Mouse (Mus musculus): ENCODE results near the gene Srpk2. TPM values are rescaled to one million over a fixed set of nuclear protein-coding genes. Genes with fewer than 3 reads are reported as not detected.

Gene Srpk2
- total and polyA plus RNA-seq, 2 experiments, result 2.9 to 14.5 TPM

DNA sequence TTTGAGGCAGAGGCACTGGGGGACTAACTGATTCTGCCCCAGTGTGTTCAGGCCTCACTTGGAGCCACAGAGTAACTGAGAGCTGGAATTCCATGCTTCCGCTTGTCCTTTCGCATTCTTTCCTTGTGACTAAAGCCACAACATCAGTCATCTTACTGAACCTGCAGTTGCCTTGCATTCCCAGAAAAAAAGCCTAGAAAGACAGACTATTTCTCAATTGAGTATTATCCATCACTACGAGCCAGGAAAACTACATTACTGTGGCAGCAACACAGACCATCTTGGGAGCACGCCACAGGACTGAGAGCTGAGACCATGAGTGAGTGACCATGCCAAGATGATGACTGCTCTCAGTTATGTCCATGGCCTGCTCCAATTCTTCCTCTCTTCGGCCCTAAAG lies 57.2 kb downstream of the Srpk2 start:
- WGBS, result 93% methylated on average over 5 of the region's 5 CpGs
- no peak overlapping the region for H3K27ac ChIP-seq (replicated peaks; ENCODE audit: insufficient read depth, low read depth, low read length)
- H3K9ac ChIP-seq (ENCODE audit: low read depth, low read length), result no peak overlapping the region
- no peak for DNase-seq (ENCODE audit: extremely low read depth, low read depth, low spot score)
- no peaks in the 10 kb centered on the region for H3K36me3 ChIP-seq (ENCODE audit: control insufficient read depth, insufficient read depth, low read length)
- no peaks in the 10 kb centered on the region for H3K79me2 ChIP-seq (ENCODE audit: control insufficient read depth, insufficient read depth, low read length)
- H3K4me3 ChIP-seq (ENCODE audit: insufficient read depth, low read depth, low read length), result no peak overlapping the region
- no peaks in the 10 kb centered on the region for H3K4me1 ChIP-seq (ENCODE audit: control insufficient read depth, insufficient read depth, low read length)
- H3K27me3 ChIP-seq (ENCODE audit: control insufficient read depth, insufficient read depth, low read length), result no peaks in the 10 kb centered on the region
- TF ChIP-seq POLR2A (IDR thresholded peaks at IDR 0.05; ENCODE audit: extremely low read depth, insufficient read depth, low read length) (no peak), CTCF (IDR thresholded peaks at IDR 0.05; ENCODE audit: low read depth, low read length) (no peak)

DNA sequence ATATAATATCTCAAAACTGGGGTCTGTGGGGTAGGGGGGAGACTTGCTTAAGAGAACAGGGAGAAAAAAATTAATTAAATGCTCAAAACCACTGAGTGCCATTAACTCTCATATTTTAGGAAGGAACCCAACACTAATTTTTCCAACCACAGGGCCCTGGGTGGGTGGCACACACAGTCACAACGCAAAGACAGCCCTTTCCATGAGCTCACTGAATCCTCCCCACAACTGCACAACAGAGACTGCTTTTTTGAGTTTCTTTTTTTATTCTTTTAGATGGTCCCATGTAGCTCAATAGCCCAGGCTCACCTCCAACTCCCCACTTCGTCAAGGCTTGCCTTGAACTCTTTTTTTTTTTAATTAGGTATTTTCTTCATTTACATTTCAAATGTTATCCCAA lies 58.2 kb downstream of the Srpk2 start:
- Histone ChIP-seq H3K27ac (replicated peaks; ENCODE audit: insufficient read depth, low read depth, low read length) (no peak overlapping the region), H3K9ac (ENCODE audit: low read depth, low read length) (no peak overlapping the region), H3K36me3 (ENCODE audit: control insufficient read depth, insufficient read depth, low read length) (no peaks in the 10 kb centered on the region), H3K4me1 (ENCODE audit: control insufficient read depth, insufficient read depth, low read length) (no peaks in the 10 kb centered on the region), H3K27me3 (ENCODE audit: control insufficient read depth, insufficient read depth, low read length) (no peaks in the 10 kb centered on the region), H3K79me2 (ENCODE audit: control insufficient read depth, insufficient read depth, low read length) (no peaks in the 10 kb centered on the region), H3K4me3 (ENCODE audit: insufficient read depth, low read depth, low read length) (no peak overlapping the region)
- TF ChIP-seq CTCF (IDR thresholded peaks at IDR 0.05; ENCODE audit: low read depth, low read length) (no peak), POLR2A (IDR thresholded peaks at IDR 0.05; ENCODE audit: extremely low read depth, insufficient read depth, low read length) (no peak)
- DNase-seq (ENCODE audit: extremely low read depth, low read depth, low spot score), result no peak
- 94% methylated on average over 2 of the region's 2 CpGs for WGBS

DNA sequence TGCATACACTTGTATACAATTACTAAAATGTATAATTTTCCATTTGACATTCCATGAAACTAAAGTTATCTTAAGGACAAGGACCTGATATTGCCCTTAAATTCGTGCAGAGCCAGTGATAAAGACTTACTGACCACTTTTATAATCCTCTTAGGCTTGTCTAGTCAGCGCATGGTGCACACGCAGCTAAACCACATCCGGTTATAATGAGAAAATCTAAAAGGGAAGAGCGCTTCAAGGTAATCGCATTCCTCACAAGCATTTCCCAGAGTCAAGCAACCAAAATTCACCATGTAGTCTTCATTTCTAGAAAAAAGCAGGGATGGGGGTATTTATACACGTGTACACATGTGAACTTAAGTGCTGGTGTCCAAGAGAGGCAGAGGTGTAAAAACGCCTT lies 63.8 kb downstream of the Srpk2 start:
- Histone ChIP-seq H3K27ac (replicated peaks; ENCODE audit: insufficient read depth, low read depth, low read length) (no peak overlapping the region), H3K27me3 (ENCODE audit: control insufficient read depth, insufficient read depth, low read length) (no peaks in the 10 kb centered on the region), H3K9ac (ENCODE audit: low read depth, low read length) (no peak overlapping the region), H3K4me3 (ENCODE audit: insufficient read depth, low read depth, low read length) (no peak overlapping the region), H3K79me2 (ENCODE audit: control insufficient read depth, insufficient read depth, low read length) (no peaks in the 10 kb centered on the region), H3K36me3 (ENCODE audit: control insufficient read depth, insufficient read depth, low read length) (no peaks in the 10 kb centered on the region), H3K4me1 (ENCODE audit: control insufficient read depth, insufficient read depth, low read length) (no peaks in the 10 kb centered on the region; the same call in 1 of the 2 replicates)
- 83% methylated on average over 8 of the region's 8 CpGs for WGBS
- no peak for DNase-seq (ENCODE audit: extremely low read depth, low read depth, low spot score)
- TF ChIP-seq CTCF (IDR thresholded peaks at IDR 0.05; ENCODE audit: low read depth, low read length) (no peak), POLR2A (IDR thresholded peaks at IDR 0.05; ENCODE audit: extremely low read depth, insufficient read depth, low read length) (no peak)

DNA sequence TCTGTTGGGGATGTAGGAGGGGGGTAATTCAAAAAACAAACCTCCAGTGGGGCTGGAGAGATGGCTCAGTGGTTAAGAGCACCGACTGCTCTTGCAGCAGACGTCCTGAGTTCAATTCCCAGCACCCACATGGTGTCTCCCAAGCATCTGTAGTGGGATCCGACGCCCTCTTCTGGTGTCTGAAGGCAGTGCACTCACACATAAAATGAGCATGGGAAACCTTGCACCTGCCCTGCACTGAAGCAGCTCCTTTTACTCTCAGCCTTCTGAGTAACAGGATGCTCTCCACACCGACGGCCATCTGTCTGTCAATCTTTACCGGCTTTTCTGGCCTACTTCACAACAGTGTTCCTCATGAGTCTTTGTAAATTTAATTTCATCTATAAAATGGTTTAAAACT lies 65.8 kb downstream of the Srpk2 start:
- 94% methylated on average over 7 of the region's 7 CpGs for WGBS
- TF ChIP-seq CTCF (IDR thresholded peaks at IDR 0.05; ENCODE audit: low read depth, low read length), result no peak
- no peak for TF ChIP-seq POLR2A (IDR thresholded peaks at IDR 0.05; ENCODE audit: extremely low read depth, insufficient read depth, low read length)
- no peak for DNase-seq (ENCODE audit: extremely low read depth, low read depth, low spot score)

DNA sequence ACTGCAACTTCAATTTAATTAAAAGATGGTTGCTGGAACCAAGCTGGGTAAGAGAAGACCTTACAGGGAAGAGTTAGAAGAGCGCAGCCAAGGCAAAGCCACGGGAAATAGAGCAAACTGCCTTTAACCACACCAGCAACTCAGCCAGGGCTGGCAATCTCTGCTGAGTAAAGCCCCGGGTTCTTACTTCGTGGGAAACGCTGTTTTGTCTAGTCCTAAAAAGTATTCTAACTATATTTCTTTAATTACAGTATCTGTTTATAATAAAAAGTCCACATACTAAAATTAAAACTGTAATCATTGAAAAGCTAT lies 67.4 kb downstream of the Srpk2 start:
- Histone ChIP-seq H3K27ac (replicated peaks; ENCODE audit: insufficient read depth, low read depth, low read length) (peak overlapping the region; percentile 74), H3K27me3 (ENCODE audit: control insufficient read depth, insufficient read depth, low read length) (no peaks in the 10 kb centered on the region), H3K36me3 (ENCODE audit: control insufficient read depth, insufficient read depth, low read length) (no peaks in the 10 kb centered on the region), H3K4me3 (ENCODE audit: insufficient read depth, low read depth, low read length) (peak overlapping the region; percentile 47), H3K9ac (ENCODE audit: low read depth, low read length) (peak overlapping the region; percentile 80), H3K79me2 (ENCODE audit: control insufficient read depth, insufficient read depth, low read length) (peaks cover 7% of the 10 kb centered on the region; the same call in 1 of the 2 replicates), H3K4me1 (ENCODE audit: control insufficient read depth, insufficient read depth, low read length) (peaks cover 5% of the 10 kb centered on the region)
- TF ChIP-seq POLR2A (IDR thresholded peaks at IDR 0.05; ENCODE audit: extremely low read depth, insufficient read depth, low read length) (no peak), CTCF (IDR thresholded peaks at IDR 0.05; ENCODE audit: low read depth, low read length) (no peak)
- DNase-seq (ENCODE audit: extremely low read depth, low read depth, low spot score), result no peak
- WGBS, result 9% methylated on average over 5 of the region's 5 CpGs

More for the DNA sequence above, 65.8 kb downstream of the Srpk2 start:
- Histone ChIP-seq H3K27ac (replicated peaks; ENCODE audit: insufficient read depth, low read depth, low read length) (no peak overlapping the region), H3K36me3 (ENCODE audit: control insufficient read depth, insufficient read depth, low read length) (no peaks in the 10 kb centered on the region), H3K4me3 (ENCODE audit: insufficient read depth, low read depth, low read length) (no peak overlapping the region), H3K27me3 (ENCODE audit: control insufficient read depth, insufficient read depth, low read length) (no peaks in the 10 kb centered on the region), H3K79me2 (ENCODE audit: control insufficient read depth, insufficient read depth, low read length) (peaks cover 4% of the 10 kb centered on the region; the same call in 1 of the 2 replicates), H3K9ac (ENCODE audit: low read depth, low read length) (no peak overlapping the region), H3K4me1 (ENCODE audit: control insufficient read depth, insufficient read depth, low read length) (peaks cover 5% of the 10 kb centered on the region)

DNA sequence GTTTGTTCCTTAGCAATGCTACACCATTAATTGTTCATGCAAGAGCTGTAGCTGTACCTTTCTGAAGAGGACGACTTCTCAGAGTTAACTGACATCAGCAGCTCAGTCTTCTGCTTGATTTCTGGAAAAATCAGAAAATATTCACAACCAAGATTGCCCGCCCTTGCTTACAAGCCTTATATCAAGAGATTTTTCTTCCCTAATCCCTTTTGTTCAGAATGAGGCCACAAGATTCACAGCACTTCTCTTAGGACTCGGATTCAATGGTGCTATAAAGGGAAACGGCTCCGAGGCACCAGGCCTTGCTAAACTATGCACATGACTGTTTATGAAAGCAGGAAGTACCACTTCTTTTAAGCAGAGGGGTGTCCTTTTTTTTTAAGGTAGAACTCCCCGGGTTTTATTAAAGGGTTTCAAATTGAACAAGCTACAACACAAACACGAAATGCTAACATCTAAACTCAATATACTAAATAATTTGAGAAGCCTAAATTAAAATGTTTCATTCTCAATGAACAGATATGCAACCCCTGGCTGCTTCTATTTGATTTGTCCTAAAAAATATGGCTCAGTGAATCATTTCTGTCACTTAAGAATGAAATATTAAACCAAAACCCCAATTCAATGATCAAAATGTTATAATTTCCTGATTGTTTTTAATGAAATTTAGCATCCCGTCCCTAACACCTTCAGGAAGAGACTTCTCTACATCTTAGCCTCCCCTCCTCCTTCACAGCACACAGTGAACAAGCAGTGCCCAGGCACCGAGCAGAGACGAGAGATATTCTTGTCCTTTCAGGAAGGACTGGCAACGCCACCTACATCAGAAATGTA lies 67.9 kb downstream of the Srpk2 start:
- H3K4me1 ChIP-seq (ENCODE audit: control insufficient read depth, insufficient read depth, low read length), result peaks cover 5% of the 10 kb centered on the region
- peak overlapping the region; percentile 62 for H3K4me3 ChIP-seq (ENCODE audit: insufficient read depth, low read depth, low read length)
- H3K9ac ChIP-seq (ENCODE audit: low read depth, low read length), result peak overlapping the region; percentile 80
- no peaks in the 10 kb centered on the region; the same call in 1 of the 2 replicates for H3K36me3 ChIP-seq (ENCODE audit: control insufficient read depth, insufficient read depth, low read length)
- H3K79me2 ChIP-seq (ENCODE audit: control insufficient read depth, insufficient read depth, low read length), result peaks cover 12% of the 10 kb centered on the region; the same call in 1 of the 2 replicates
- H3K27me3 ChIP-seq (ENCODE audit: control insufficient read depth, insufficient read depth, low read length), result no peaks in the 10 kb centered on the region
- H3K27ac ChIP-seq (replicated peaks; ENCODE audit: insufficient read depth, low read depth, low read length), result peak overlapping the region; percentile 83
- peak; percentile 85 for DNase-seq (ENCODE audit: extremely low read depth, low read depth, low spot score)
- TF ChIP-seq POLR2A (IDR thresholded peaks at IDR 0.05; ENCODE audit: extremely low read depth, insufficient read depth, low read length) (no peak), CTCF (IDR thresholded peaks at IDR 0.05; ENCODE audit: low read depth, low read length) (no peak)
- WGBS, result 7% methylated on average over 11 of the region's 11 CpGs

Data from liver, adult 2 months (tissue).